Mouse (Mus musculus) embryo, embryonic 9.5 days (tissue): Measurements from ENCODE around the gene Ebf3.

Experiments
- DNase-seq: peaks from one replicate; pipeline ENCODE4 v3.0.0-alpha.2; 2017; ENCODE audit errors: extremely low spot score

The Ebf3 gene

DNA sequence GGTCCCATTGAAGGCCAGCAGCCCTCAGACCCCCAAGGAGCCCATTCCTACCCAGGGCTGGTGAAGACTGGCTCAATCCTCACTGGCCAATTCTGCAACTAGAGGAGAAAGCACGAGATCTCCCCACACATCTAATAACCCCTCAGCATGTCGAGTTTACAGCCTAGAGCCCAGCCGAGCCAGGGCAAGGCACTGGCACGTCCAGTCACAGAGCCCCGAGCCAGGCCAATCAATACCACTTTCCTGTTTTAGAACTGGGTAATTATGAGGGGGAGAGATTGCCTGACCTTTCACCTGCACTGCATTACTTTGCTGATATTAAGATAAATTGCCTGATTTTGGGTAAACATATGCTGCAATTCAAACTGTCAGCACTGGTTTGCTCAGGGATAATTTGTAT lies 105.7 kb downstream of the Ebf3 start:
- no peak for DNase-seq

GRCm38 (mm10) chr7:137206770-137207285 lies 107.4 kb downstream of the Ebf3 start:
- no peak for DNase-seq

GRCm38 (mm10) chr7:137199533-137199932 lies 114.7 kb downstream of the Ebf3 start:
- DNase-seq = no peak

- no peak for DNase-seq
These were observed 115.3 kb downstream of the Ebf3 start for GRCm38 (mm10) chr7:137198921-137199320.

- DNase-seq = no peak
These were observed 116.9 kb downstream of the Ebf3 start for GRCm38 (mm10) chr7:137197118-137198030.

GRCm38 (mm10) chr7:137196536-137196935 lies 117.7 kb downstream of the Ebf3 start:
- no peak for DNase-seq

GRCm38 (mm10) chr7:137192776-137193278 lies 121.4 kb downstream of the Ebf3 start:
- DNase-seq = no peak

GRCm38 (mm10) chr7:137191889-137192288 lies 122.4 kb downstream of the Ebf3 start:
- DNase-seq = no peak

DNA sequence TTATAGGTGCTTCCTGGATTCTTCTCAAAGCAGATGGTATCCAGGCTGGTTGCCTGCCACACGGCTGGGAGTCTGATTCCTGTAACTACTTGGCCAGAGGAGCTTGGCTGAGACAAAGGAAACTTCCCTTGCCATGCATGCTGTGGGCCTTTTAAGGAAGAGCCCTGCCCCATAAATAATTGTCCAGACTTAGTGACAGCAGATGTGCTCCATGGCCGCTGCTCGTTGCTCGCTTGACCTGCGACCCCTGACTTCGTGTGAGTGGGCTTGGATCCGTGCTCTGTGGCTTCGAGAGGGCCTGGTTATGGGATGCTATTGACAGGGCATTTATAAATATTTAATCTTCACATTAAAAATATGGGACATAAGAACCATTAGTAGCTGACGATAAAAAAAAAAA lies 142.0 kb downstream of the Ebf3 start:
- DNase-seq = peak; percentile 20

DNA sequence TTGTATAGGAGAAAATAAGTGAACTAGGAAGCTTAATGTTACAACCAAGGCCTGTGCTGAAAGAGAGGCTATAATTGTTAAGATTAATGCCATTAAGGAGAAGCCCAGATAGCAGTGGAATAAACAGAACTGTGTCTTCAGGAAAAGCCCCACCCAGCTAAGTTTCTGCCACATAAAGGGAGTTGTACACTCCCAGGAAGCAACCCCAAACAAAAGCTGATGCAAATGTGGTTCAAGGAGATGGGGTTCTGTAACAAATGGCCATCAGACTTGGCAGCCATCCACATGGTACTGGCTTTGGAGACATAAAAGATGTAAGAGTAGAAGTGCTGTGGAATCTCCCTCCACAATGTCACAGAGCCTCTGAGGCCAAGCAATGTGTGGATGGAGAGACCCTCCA lies 155.2 kb downstream of the Ebf3 start:
- no peak for DNase-seq

- no peak for DNase-seq
These were observed 159.6 kb downstream of the Ebf3 start for GRCm38 (mm10) chr7:137154623-137155022.

DNA sequence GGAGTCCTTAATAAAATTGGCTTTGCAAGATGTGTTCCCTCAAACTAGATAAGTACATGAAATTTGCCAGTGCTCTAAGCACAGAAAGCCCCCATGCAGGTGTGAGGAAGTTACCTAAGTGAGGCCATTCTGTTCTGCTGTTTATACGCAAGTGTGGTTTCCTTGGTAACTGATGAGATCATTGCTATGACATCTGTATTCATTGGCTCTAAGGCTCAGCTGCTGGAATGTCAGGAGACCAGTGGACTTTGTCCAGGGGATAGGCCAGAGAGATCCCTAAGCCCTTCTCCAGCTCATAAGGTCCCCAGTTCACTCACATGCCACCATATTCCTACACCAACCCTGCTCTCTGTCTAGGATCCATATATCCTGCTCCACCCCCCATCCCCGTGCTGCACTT lies 162.4 kb downstream of the Ebf3 start:
- no peak for DNase-seq

- DNase-seq = no peak
These were observed 167.1 kb downstream of the Ebf3 start for GRCm38 (mm10) chr7:137147101-137147500.
